Mouse (Mus musculus) hindbrain, embryonic 10.5 days (tissue): ENCODE data around the gene Hspe1. TPM values are rescaled to one million over a fixed set of nuclear protein-coding genes. Genes with fewer than 3 reads are reported as not detected.
"Not testable (repeated sequence)": the region's sequence is repeated elsewhere in the genome, so short reads cannot be mapped to it uniquely, and the experiment has no call there.

Experiments
- DNase-seq: peaks from one replicate; pipeline ENCODE4 v3.0.0-alpha.2; 2017; ENCODE audit warnings: low spot score
- H3K27ac ChIP-seq: fragments of 300-500 bp; sonication (generic); 2 replicates; pipeline ENCODE4 v1.5.1; 2016; ENCODE audit warnings: mild to moderate bottlenecking, moderate library complexity
- H3K27me3 ChIP-seq: fragments of 300-500 bp; sonication (generic); 2 replicates; pipeline ENCODE4 v1.6.1; 2016; ENCODE audit warnings: mild to moderate bottlenecking; ENCODE audit not compliant: poor library complexity, insufficient read depth, severe bottlenecking
- H3K36me3 ChIP-seq: fragments of 300-500 bp; sonication (generic); 2 replicates; pipeline ENCODE4 v1.6.1; 2016; ENCODE audit warnings: mild to moderate bottlenecking, moderate library complexity
- H3K4me1 ChIP-seq: fragments of 300-500 bp; sonication (generic); replicated peaks from 2 replicates; pipeline ENCODE4 v1.6.1; 2016; ENCODE audit warnings: mild to moderate bottlenecking
- H3K4me3 ChIP-seq: fragments of 300-500 bp; sonication (generic); 2 replicates; pipeline ENCODE4 v1.5.1; 2016; ENCODE audit warnings: mild to moderate bottlenecking, moderate library complexity
- H3K9me3 ChIP-seq: fragments of 300-500 bp; sonication (generic); 2 replicates; pipeline ENCODE4 v1.6.1; 2016; ENCODE audit warnings: mild to moderate bottlenecking, moderate library complexity
- whole genome bisulfite sequencing: fragments of 180-500 bp; shearing (Covaris S2); methylation state at CpG from one replicate; pipeline ENCODE4 v1.1.7; 2016; 5-methylcytosine and 5-hydroxymethylcytosine counted together
- polyA plus RNA-seq: library from polyadenylated mRNA; unstranded; fragments of >200 nt; fragmentation: Nextera tagmentation; extraction: Ambion mirVana; gene quantifications from 2 replicates; pipeline ENCODE4 v1.2.1, GENCODE M21; 2016

Hspe1 gene
- polyA plus RNA-seq, 1 experiment from 2014 or later, result 452 TPM

- DNase-seq, result no peak
- peaks cover 64% of the 10 kb centered on the region for H3K36me3 ChIP-seq
- peak overlapping the region; percentile 93 for H3K4me3 ChIP-seq
- H3K27me3 ChIP-seq, result no peaks in the 10 kb centered on the region
- peak overlapping the region; percentile 98 for H3K27ac ChIP-seq
- no peaks in the 10 kb centered on the region for H3K9me3 ChIP-seq
- H3K4me1 ChIP-seq, result peaks cover 48% of the 10 kb centered on the region
- WGBS, result 9% methylated on average over 16 of the region's 16 CpGs
Observed at GRCm38 (mm10) chr1:55088611-55089497, 922 bp downstream of the Hspe1 start.

- Histone ChIP-seq H3K4me1 (peaks cover 42% of the 10 kb centered on the region), H3K4me3 (peak overlapping the region; percentile 93), H3K9me3 (no peaks in the 10 kb centered on the region), H3K27me3 (no peaks in the 10 kb centered on the region), H3K36me3 (peaks cover 61% of the 10 kb centered on the region), H3K27ac (peak overlapping the region; percentile 98)
- no peak for DNase-seq
- 90% methylated on average over 5 of the region's 5 CpGs for WGBS
Observed at GRCm38 (mm10) chr1:55089498-55090064, 1.6 kb downstream of the Hspe1 start.

- Histone ChIP-seq H3K27me3 (no peaks in the 10 kb centered on the region), H3K9me3 (no peaks in the 10 kb centered on the region), H3K27ac (no peak overlapping the region), H3K4me3 (no peak overlapping the region), H3K36me3 (peaks cover 47% of the 10 kb centered on the region), H3K4me1 (peaks cover 18% of the 10 kb centered on the region)
- WGBS, result 88% methylated on average over 2 of the region's 2 CpGs
- DNase-seq, result no peak
Observed at GRCm38 (mm10) chr1:55092056-55092455, 4.1 kb downstream of the Hspe1 start.

- peaks cover 47% of the 10 kb centered on the region for H3K36me3 ChIP-seq
Observed at GRCm38 (mm10) chr1:55092469-55092868, 4.5 kb downstream of the Hspe1 start.

GRCm38 (mm10) chr1:55106919-55107585 lies 19.1 kb downstream of the Hspe1 start:
- H3K4me1 ChIP-seq, result 0 out of 2 replicates have a peak, but pooled peaks cover 3% of the 10 kb centered on the region
- DNase-seq, result no peak
- no peaks in the 10 kb centered on the region for H3K36me3 ChIP-seq
- H3K27ac ChIP-seq, result no peak overlapping the region
- H3K4me3 ChIP-seq, result no peak overlapping the region
- 86% methylated on average over 9 of the region's 9 CpGs for WGBS
- no peaks in the 10 kb centered on the region for H3K27me3 ChIP-seq
- no peaks in the 10 kb centered on the region for H3K9me3 ChIP-seq

More at GRCm38 (mm10) chr1:55092469-55092868, 4.5 kb downstream of the Hspe1 start:
- 83% methylated on average over 1 of the region's 1 CpGs for WGBS
- DNase-seq, result no peak
- Histone ChIP-seq H3K4me3 (no peak overlapping the region), H3K27ac (no peak overlapping the region), H3K9me3 (no peaks in the 10 kb centered on the region), H3K4me1 (peaks cover 17% of the 10 kb centered on the region), H3K27me3 (no peaks in the 10 kb centered on the region)

- no peaks in the 10 kb centered on the region for H3K9me3 ChIP-seq
- WGBS, result 92% methylated on average over 1 of the region's 1 CpGs
Observed at GRCm38 (mm10) chr1:55107644-55108043, 19.7 kb downstream of the Hspe1 start.

GRCm38 (mm10) chr1:55108473-55108872 lies 20.5 kb downstream of the Hspe1 start:
- no peak overlapping the region for H3K4me3 ChIP-seq

More at GRCm38 (mm10) chr1:55107644-55108043, 19.7 kb downstream of the Hspe1 start:
- Histone ChIP-seq H3K36me3 (no peaks in the 10 kb centered on the region), H3K4me3 (no peak overlapping the region), H3K27ac (no peak overlapping the region), H3K27me3 (no peaks in the 10 kb centered on the region), H3K4me1 (0 out of 2 replicates have a peak, but pooled peaks cover 3% of the 10 kb centered on the region)
- no peak for DNase-seq

GRCm38 (mm10) chr1:55109066-55109766 lies 21.3 kb downstream of the Hspe1 start:
- H3K36me3 ChIP-seq, result no peaks in the 10 kb centered on the region
- H3K9me3 ChIP-seq, result no peaks in the 10 kb centered on the region
- H3K27ac ChIP-seq, result no peak overlapping the region
- DNase-seq, result no peak
- WGBS, result 91% methylated on average over 4 of the region's 4 CpGs
- no peak overlapping the region for H3K4me3 ChIP-seq
- H3K27me3 ChIP-seq, result no peaks in the 10 kb centered on the region
- no peaks in the 10 kb centered on the region for H3K4me1 ChIP-seq

More at GRCm38 (mm10) chr1:55108473-55108872, 20.5 kb downstream of the Hspe1 start:
- H3K9me3 ChIP-seq, result no peaks in the 10 kb centered on the region
- no peaks in the 10 kb centered on the region for H3K36me3 ChIP-seq
- 0 out of 2 replicates have a peak, but pooled peaks cover under 1% of the 10 kb centered on the region for H3K4me1 ChIP-seq
- DNase-seq, result no peak
- H3K27me3 ChIP-seq, result no peaks in the 10 kb centered on the region
- 44% methylated on average over 2 of the region's 2 CpGs for whole genome bisulfite sequencing
- H3K27ac ChIP-seq, result no peak overlapping the region

GRCm38 (mm10) chr1:55123046-55123445 lies 35.1 kb downstream of the Hspe1 start:
- no peaks in the 10 kb centered on the region for H3K27me3 ChIP-seq
- no peak overlapping the region for H3K4me3 ChIP-seq
- H3K27ac ChIP-seq, result no peak overlapping the region
- no peaks in the 10 kb centered on the region for H3K4me1 ChIP-seq
- no peaks in the 10 kb centered on the region for H3K36me3 ChIP-seq
- DNase-seq, result no peak
- peaks cover 2% of the 10 kb centered on the region; the same call in 1 of the 2 replicates for H3K9me3 ChIP-seq
- 89% methylated on average over 5 of the region's 5 CpGs for WGBS

- Histone ChIP-seq H3K4me1 (no peaks in the 10 kb centered on the region), H3K36me3 (no peaks in the 10 kb centered on the region), H3K4me3 (no peak overlapping the region), H3K27me3 (no peaks in the 10 kb centered on the region), H3K27ac (no peak overlapping the region), H3K9me3 (peaks cover 2% of the 10 kb centered on the region; the same call in 1 of the 2 replicates)
- DNase-seq, result no peak
- WGBS, result 93% methylated on average over 2 of the region's 2 CpGs
Observed at GRCm38 (mm10) chr1:55123561-55123960, 35.6 kb downstream of the Hspe1 start.

GRCm38 (mm10) chr1:55124136-55124535 lies 36.2 kb downstream of the Hspe1 start:
- H3K27me3 ChIP-seq, H3K4me3 ChIP-seq, H3K4me1 ChIP-seq, DNase-seq, H3K9me3 ChIP-seq, H3K27ac ChIP-seq, H3K36me3 ChIP-seq: not testable (repeated sequence)
- WGBS, result 93% methylated on average over 2 of the region's 2 CpGs

GRCm38 (mm10) chr1:55129716-55130115 lies 41.8 kb downstream of the Hspe1 start:
- no peak overlapping the region for H3K4me3 ChIP-seq
- peaks cover 26% of the 10 kb centered on the region for H3K4me1 ChIP-seq
- no peaks in the 10 kb centered on the region for H3K9me3 ChIP-seq
- WGBS, result 91% methylated on average over 5 of the region's 5 CpGs
- DNase-seq, result no peak
- no peak overlapping the region for H3K27ac ChIP-seq
- peaks cover 9% of the 10 kb centered on the region for H3K36me3 ChIP-seq
- no peaks in the 10 kb centered on the region for H3K27me3 ChIP-seq
